Mouse (Mus musculus) hindbrain, embryonic 11.5 days (tissue): ENCODE results near the gene Kcmf1. TPM values are rescaled to one million over a fixed set of nuclear protein-coding genes. Genes with fewer than 3 reads are reported as not detected.

Experiments used
- ATAC-seq: fragments of 200-750 bp; cut with Nextera tagmentation; 2 replicates; pipeline ENCODE4 v1.8.0; 2017; ENCODE audit warnings: mild to moderate bottlenecking, moderate TSS enrichment, moderate library complexity; ENCODE audit not compliant: low FRiP score
- DNase-seq: peaks from one replicate; pipeline ENCODE4 v3.0.0-alpha.2; 2015; ENCODE audit warnings: low spot score
- H3K27ac ChIP-seq: fragments of 300-500 bp; sonication (generic); 2 replicates; pipeline ENCODE4 v1.5.1; 2014; ENCODE audit warnings: mild to moderate bottlenecking, low read depth, low read length
- H3K27me3 ChIP-seq: fragments of 300-500 bp; sonication (generic); 2 replicates; pipeline ENCODE4 v1.6.1; 2014; ENCODE audit warnings: mild to moderate bottlenecking, low read length, moderate library complexity, mixed read lengths; ENCODE audit not compliant: control insufficient read depth, insufficient read depth
- H3K36me3 ChIP-seq: fragments of 300-500 bp; sonication (generic); 2 replicates; pipeline ENCODE4 v1.6.1; 2014; ENCODE audit warnings: mild to moderate bottlenecking, low read length, moderate library complexity, mixed read lengths; ENCODE audit not compliant: control insufficient read depth, insufficient read depth
- H3K4me1 ChIP-seq: fragments of 300-500 bp; sonication (generic); replicated peaks from 2 replicates; pipeline ENCODE4 v1.6.1; 2014; ENCODE audit warnings: low read length, mixed read lengths; ENCODE audit not compliant: control insufficient read depth, insufficient read depth
- H3K4me2 ChIP-seq: fragments of 300-500 bp; sonication (generic); replicated peaks from 2 replicates; pipeline ENCODE4 v1.6.1; 2014; ENCODE audit warnings: mild to moderate bottlenecking, low read depth, low read length
- H3K4me3 ChIP-seq: fragments of 300-500 bp; sonication (generic); 2 replicates; pipeline ENCODE4 v1.5.1; 2014; ENCODE audit warnings: low read depth, low read length
- H3K9ac ChIP-seq: fragments of 300-500 bp; sonication (generic); 2 replicates; pipeline ENCODE4 v1.6.1; 2014; ENCODE audit warnings: low read depth, low read length
- H3K9me3 ChIP-seq: fragments of 300-500 bp; sonication (generic); 2 replicates; pipeline ENCODE4 v1.6.1; 2016; ENCODE audit warnings: low read length; ENCODE audit not compliant: control insufficient read depth
- WGBS: fragments of 180-500 bp; shearing (Covaris S2); extraction: QIAGEN DNeasy Blood & Tissue Kit; methylation state at CpG from one replicate; pipeline ENCODE4 v1.1.7; 2014; 5-methylcytosine and 5-hydroxymethylcytosine counted together
- polyA plus RNA-seq: library from polyadenylated mRNA; unstranded; fragments of >200 nt; fragmentation: Nextera tagmentation; extraction: Ambion mirVana; gene quantifications from 2 replicates; pipeline ENCODE4 v1.2.1, GENCODE M21; 2014

Gene Kcmf1
- polyA plus RNA-seq, 1 experiment from 2014 or later, result 35.3 TPM

- peak; percentile 89 for ATAC-seq
- no peaks in the 10 kb centered on the region for H3K9me3 ChIP-seq
- peak overlapping the region; percentile 25 for H3K4me2 ChIP-seq
- no peak overlapping the region for H3K27ac ChIP-seq
- peak; percentile 59 for DNase-seq
- 6% methylated on average over 26 of the region's 26 CpGs for WGBS
- H3K4me1 ChIP-seq, result no peaks in the 10 kb centered on the region; the same call in 1 of the 2 replicates
- 0 out of 2 replicates have a peak overlapping the region, but pooled peaks have one; percentile 16 for H3K9ac ChIP-seq
- peak overlapping the region; percentile 3; the same call in 1 of the 2 replicates for H3K4me3 ChIP-seq
- H3K36me3 ChIP-seq, result no peaks in the 10 kb centered on the region
- no peaks in the 10 kb centered on the region for H3K27me3 ChIP-seq
These were observed 74.6 kb downstream of the Kcmf1 start for GRCm38 (mm10) chr6:72824971-72825737.

- no peak overlapping the region for H3K9ac ChIP-seq
- 73% methylated on average over 9 of the region's 9 CpGs for WGBS
These were observed 86.3 kb downstream of the Kcmf1 start for GRCm38 (mm10) chr6:72813456-72813855.

GRCm38 (mm10) chr6:72810248-72810647, 89.5 kb downstream of the Kcmf1 start:
- ATAC-seq, result no peak
- H3K36me3 ChIP-seq, result no peaks in the 10 kb centered on the region
- no peak overlapping the region for H3K4me3 ChIP-seq
- no peaks in the 10 kb centered on the region for H3K4me1 ChIP-seq
- no peak overlapping the region for H3K27ac ChIP-seq
- H3K9ac ChIP-seq, result no peak overlapping the region
- H3K4me2 ChIP-seq, result no peak overlapping the region
- no peaks in the 10 kb centered on the region for H3K9me3 ChIP-seq
- WGBS, result 80% methylated on average over 7 of the region's 7 CpGs
- no peak for DNase-seq
- H3K27me3 ChIP-seq, result no peaks in the 10 kb centered on the region

More at GRCm38 (mm10) chr6:72813456-72813855, 86.3 kb downstream of the Kcmf1 start:
- Histone ChIP-seq H3K4me2 (no peak overlapping the region), H3K27me3 (no peaks in the 10 kb centered on the region), H3K27ac (no peak overlapping the region), H3K4me1 (no peaks in the 10 kb centered on the region), H3K9me3 (no peaks in the 10 kb centered on the region), H3K36me3 (no peaks in the 10 kb centered on the region), H3K4me3 (no peak overlapping the region)
- DNase-seq, result no peak
- no peak for ATAC-seq

- 73% methylated on average over 4 of the region's 4 CpGs for WGBS
- ATAC-seq, result no peak
These were observed 90.1 kb downstream of the Kcmf1 start for GRCm38 (mm10) chr6:72809522-72810149.

GRCm38 (mm10) chr6:72808342-72808741, 91.4 kb downstream of the Kcmf1 start:
- Histone ChIP-seq H3K4me3 (no peak overlapping the region), H3K9ac (no peak overlapping the region), H3K4me1 (no peaks in the 10 kb centered on the region), H3K27me3 (no peaks in the 10 kb centered on the region), H3K27ac (no peak overlapping the region), H3K9me3 (no peaks in the 10 kb centered on the region), H3K36me3 (no peaks in the 10 kb centered on the region), H3K4me2 (no peak overlapping the region)
- WGBS, result 76% methylated on average over 3 of the region's 3 CpGs
- DNase-seq, result no peak
- no peak for ATAC-seq

More at GRCm38 (mm10) chr6:72809522-72810149, 90.1 kb downstream of the Kcmf1 start:
- H3K27me3 ChIP-seq, result no peaks in the 10 kb centered on the region
- H3K9ac ChIP-seq, result no peak overlapping the region
- no peaks in the 10 kb centered on the region for H3K9me3 ChIP-seq
- no peaks in the 10 kb centered on the region for H3K36me3 ChIP-seq
- no peaks in the 10 kb centered on the region for H3K4me1 ChIP-seq
- H3K4me3 ChIP-seq, result no peak overlapping the region
- no peak overlapping the region for H3K27ac ChIP-seq
- no peak overlapping the region for H3K4me2 ChIP-seq
- no peak for DNase-seq

- Histone ChIP-seq H3K9ac (no peak overlapping the region), H3K36me3 (no peaks in the 10 kb centered on the region), H3K4me2 (no peak overlapping the region), H3K4me3 (no peak overlapping the region), H3K4me1 (no peaks in the 10 kb centered on the region), H3K9me3 (no peaks in the 10 kb centered on the region), H3K27ac (no peak overlapping the region), H3K27me3 (no peaks in the 10 kb centered on the region)
- ATAC-seq (no peak), DNase-seq (no peak)
- 92% methylated on average over 6 of the region's 6 CpGs for WGBS
These were observed 96.1 kb downstream of the Kcmf1 start for GRCm38 (mm10) chr6:72803669-72804068.

GRCm38 (mm10) chr6:72802119-72802518, 97.7 kb downstream of the Kcmf1 start:
- Histone ChIP-seq H3K27me3 (no peaks in the 10 kb centered on the region), H3K36me3 (no peaks in the 10 kb centered on the region), H3K4me2 (no peak overlapping the region), H3K4me1 (no peaks in the 10 kb centered on the region), H3K27ac (no peak overlapping the region), H3K4me3 (no peak overlapping the region), H3K9me3 (no peaks in the 10 kb centered on the region), H3K9ac (no peak overlapping the region)
- ATAC-seq (no peak), DNase-seq (no peak)
- 93% methylated on average over 6 of the region's 6 CpGs for WGBS

GRCm38 (mm10) chr6:72800641-72801040, 99.1 kb downstream of the Kcmf1 start:
- H3K4me3 ChIP-seq, result no peak overlapping the region
- no peaks in the 10 kb centered on the region for H3K36me3 ChIP-seq
- ATAC-seq (no peak), DNase-seq (no peak)
- no peaks in the 10 kb centered on the region for H3K4me1 ChIP-seq
- H3K27ac ChIP-seq, result no peak overlapping the region
- H3K9ac ChIP-seq, result no peak overlapping the region
- no peaks in the 10 kb centered on the region for H3K27me3 ChIP-seq
- no peak overlapping the region for H3K4me2 ChIP-seq
- no peaks in the 10 kb centered on the region for H3K9me3 ChIP-seq
- 45% methylated on average over 2 of the region's 2 CpGs for WGBS

- Histone ChIP-seq H3K9ac (no peak overlapping the region), H3K4me1 (no peaks in the 10 kb centered on the region), H3K4me2 (no peak overlapping the region), H3K27ac (no peak overlapping the region), H3K9me3 (no peaks in the 10 kb centered on the region), H3K27me3 (no peaks in the 10 kb centered on the region), H3K36me3 (no peaks in the 10 kb centered on the region), H3K4me3 (no peak overlapping the region)
- ATAC-seq (no peak), DNase-seq (no peak)
These were observed 102.0 kb downstream of the Kcmf1 start for GRCm38 (mm10) chr6:72797763-72798162.
